Mouse (Mus musculus) ES-CJ7 (cell line): ENCODE data around the gene Ddx42.
A peak's percentile ranks its signal among the peaks of the same experiment; 100 is the strongest.
"Not testable (repeated sequence)": the region's sequence is repeated elsewhere in the genome, so short reads cannot be mapped to it uniquely, and the experiment has no call there.

Source experiments
- DNase-seq: peaks from one replicate; pipeline ENCODE4 v3.0.0; 2011; ENCODE audit warnings: low read depth, low spot score

The Ddx42 gene

DNA sequence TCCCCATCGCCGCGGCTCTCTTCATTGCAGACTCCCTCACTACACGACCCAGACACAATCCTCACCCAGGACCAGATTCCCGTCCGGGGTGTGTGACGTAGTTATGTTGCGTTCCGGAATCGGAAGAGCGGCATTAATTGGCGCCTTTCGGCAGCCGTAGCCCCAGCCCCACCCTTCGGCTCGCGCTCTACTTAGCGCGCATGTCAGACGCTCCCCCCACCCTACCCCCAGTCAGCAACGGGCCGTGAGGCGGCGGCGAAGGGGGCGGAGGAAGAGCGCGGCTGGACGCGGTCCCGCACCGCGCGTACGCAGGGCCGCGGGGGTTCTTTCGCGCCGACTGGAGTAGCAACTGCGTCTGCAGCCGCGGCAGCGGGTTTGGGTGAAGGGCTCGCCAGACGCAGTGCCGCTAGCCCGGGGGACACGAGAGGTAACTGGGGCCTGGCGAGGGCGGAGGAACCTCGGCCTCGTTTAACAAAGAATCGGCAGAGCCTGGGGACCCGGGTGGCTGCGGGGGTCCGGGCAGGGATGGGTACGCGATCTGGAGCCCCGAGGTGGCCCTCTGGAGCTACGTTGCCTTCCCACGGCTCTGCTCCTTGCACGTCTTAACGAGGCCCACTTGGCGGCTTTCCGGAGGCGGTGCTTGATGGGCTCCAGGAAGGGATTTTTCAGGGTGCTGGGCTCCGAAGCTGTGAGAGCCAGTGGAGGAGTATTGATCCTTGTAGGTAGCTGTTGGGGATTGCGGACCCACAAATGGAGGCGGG lies at the start of gene Ddx42:
Gene Ddx42, plus strand, starts transcription at position 197 of the 761 bp plus-strand sequence.
- DNase-seq: peak; percentile 96

DNA sequence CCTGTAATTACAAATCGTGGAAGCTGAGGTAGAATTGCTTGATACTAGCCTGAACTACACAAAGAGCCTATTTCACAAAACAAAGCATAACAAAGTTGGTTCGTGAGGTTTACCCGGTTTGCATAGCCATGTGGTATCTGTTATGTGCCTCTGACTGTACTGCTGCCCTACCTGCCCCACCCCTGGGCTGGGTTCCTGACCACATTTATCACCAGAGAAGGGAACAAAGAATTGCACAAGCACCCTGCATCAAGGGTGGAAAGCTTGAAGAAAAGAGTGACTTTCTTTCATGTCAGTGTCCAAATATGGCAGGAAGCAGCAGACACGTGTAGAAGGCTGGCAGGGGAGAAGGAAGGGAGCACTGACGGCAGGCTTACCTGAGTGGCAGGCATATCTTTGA lies 49.3 kb upstream of the Ddx42 start:
- DNase-seq: no peak

DNA sequence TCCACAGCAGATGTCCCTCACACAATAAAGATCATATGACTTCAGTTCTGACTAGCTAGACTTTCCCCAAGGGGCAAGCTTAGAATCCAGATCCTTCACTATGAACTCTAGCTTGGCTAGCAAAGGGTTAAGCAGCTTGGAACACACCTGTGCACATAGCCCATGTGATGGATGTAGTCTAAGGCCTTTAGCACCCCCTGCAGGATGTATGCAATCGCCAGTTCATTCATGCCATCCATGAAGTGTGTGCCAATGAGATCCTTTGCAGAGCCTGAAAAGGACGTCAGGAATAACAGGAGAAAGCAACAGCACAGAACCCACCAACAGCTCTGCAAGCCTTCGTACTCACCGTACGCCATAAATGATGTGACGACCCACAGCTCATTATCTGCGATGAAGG lies 45.9 kb upstream of the Ddx42 start:
- DNase-seq: peak; percentile 64

DNA sequence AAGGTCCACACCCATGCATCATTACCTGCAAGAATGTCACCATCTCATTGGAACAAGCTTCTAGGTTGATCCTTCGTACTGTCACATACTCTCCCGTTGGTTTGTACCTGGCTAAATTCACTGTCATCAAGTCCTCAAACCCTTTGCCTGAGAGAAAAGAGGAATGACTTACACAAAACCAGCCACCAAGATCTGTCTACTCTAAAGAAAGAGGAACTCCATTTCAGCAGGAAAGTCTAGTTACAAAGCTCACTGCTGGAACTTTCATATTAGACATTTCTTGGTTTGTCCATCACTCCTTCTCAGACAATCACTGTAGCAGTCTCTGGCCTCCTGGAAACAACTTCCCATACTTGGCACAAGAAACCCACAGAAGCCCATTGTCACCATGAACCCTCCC lies 43.5 kb upstream of the Ddx42 start:
- DNase-seq: no peak

DNA sequence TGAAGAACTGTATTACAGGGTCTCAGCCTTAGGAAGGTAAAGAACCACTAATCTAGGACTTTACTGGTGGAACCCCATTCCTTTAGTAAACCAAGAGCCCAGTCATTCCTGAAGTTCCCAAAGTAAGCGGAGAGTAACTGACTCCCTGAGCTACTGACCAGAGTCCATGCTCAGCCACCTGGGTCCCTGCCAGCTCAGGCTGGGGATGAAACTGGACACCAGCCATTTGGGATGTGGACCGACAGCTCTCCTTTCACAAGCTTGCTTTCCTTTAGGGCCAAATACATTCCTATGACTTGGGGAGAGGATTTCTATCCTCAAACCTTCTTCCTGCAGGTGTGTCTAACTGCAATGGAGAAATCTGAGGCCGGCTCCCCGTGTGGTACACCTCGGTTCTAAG lies 42.4 kb upstream of the Ddx42 start:
- no peak for DNase-seq

DNA sequence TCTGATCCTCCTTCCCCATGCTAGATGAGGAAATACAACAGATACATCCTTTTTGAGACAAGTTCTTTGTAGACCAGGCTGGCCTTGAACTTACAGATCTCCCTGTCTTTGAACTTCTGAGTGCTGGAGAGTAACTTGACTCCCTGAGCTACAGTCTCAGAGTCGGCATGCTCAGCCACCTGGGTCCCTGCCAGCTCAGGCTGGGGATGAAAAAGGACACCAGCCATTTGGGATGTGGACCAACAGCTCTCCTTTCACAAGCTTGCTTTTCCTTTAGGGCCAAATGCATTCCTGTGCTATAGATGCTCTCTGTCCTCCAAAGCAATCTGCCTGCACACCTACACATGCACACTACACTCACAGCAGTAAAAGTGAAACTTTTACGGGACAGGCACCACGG lies 41.6 kb upstream of the Ddx42 start:
- no peak for DNase-seq

DNA sequence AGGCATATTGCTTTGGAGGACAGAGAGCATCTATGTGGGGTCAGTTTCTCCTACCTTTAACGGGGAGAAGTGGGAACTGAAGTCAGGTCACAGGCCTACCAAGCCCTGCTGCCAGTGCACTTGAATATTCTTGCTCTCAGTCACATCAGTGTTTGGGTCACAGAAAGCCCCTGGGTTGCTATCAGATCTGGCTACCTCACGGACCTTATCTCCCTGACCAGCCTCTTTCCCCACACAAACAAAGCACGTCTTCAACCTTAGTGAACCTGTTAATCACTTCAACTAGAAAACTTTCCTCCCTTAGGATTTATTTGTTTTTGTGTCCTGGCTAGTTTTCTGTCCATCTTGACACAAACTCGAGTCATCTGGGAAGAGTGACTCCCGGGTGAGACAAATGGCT lies 40.4 kb upstream of the Ddx42 start:
- DNase-seq: no peak

DNA sequence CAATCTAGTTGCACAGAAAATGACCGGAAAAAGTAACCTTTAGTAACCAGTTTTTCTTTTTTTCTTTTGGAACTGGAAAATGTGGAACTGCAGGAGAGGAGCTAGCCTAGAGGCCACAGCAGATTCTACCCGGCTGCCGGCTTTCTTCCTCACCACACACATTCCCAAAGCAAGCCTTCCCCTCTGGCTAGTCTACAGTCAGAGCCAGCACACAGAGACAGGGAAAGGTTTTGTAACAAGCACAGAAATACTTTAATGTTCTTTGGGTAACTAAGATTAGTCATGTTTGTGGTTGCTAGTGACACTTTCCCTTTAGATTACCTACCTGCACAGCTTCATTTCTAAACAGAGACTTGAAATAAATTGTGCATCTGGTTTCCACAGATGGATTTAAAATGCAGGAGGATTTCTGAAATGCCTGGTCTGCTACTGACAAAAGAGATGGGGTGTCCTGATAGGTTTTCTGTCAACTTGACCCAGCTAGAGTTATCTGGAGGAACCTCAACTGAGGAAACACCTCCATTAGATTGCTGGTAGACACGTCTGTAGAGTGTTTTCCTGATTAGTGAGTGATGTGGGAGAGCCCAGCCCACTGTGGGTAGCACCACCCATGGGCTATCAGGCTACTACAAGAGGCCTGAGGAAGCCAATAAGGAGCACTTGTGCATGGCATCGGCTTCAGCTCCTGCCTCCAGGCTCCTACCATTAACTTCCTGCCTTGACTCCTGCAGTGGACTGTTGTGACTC lies 38.5 kb upstream of the Ddx42 start:
- DNase-seq: no peak

DNA sequence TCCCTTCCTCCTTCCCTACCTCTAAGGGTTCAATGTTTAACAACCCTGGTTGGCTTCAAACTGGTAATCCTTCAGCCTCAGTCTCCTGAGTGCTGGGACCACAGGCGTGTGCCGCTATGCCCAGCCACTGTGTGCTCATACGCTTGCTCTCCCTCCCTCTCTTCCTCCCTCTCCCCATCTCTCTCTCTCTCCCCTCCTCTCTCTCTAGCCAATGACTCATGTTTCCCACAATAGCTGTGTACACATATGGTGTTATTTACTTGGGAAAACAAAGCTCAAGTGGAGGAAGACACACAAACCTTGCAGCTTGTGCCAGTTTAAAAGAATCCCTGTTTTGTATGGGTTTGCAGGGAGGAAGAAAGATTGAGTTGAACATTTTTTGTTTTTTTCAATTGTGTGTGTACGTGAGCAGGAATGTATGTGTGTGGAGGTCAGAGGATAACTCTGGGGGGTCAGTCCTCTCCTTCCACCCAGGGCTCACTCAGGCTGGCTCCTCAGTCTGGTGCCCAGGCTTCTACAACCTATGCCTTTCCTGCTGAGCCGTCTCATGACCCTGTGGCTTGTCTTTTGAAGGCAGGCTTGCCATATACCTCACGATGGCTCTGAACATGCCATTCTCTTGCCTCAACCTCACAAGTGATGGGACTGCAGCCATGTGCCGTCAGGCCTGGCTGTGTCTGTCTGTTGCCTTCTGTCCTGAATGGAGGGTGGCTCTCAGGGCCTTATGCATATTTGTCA lies 36.8 kb upstream of the Ddx42 start:
- DNase-seq: no peak

DNA sequence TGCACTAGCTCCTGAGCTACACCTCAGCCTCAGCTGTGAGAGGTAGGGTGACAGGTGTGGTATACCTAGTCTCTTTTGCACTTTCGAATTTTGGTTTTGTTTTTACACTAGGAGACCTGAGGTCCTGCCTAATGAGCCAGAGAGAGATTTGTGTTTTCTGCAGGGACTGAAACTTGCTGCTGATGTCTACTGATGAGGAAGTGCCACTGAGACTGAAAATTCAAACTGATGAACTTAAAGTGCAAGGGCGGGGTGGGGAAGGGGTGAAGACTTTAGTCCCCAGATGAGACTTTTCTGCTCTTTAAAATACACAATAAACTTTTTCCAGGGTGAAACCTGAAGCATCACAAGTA lies 36.3 kb upstream of the Ddx42 start:
- DNase-seq: no peak

DNA sequence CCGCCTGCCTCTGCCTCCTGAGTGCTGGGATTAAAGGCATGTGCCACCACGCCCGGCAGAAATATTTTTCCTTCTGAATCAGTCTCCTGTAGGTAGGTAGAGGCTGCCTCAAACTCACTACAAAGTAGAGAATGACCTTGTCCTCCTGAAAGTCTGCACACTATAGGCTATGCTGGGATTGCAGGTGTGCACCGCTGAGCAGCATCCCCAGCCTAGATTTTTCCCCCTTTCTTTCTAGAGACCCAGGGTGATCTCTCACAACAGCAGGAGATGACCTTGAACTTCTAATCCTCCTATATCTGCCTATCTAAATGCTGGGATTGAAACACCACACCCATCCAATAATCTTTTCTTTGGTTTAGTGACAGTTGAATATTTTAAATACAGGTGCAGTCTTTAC lies 29.4 kb upstream of the Ddx42 start:
- peak; percentile 82 for DNase-seq

DNA sequence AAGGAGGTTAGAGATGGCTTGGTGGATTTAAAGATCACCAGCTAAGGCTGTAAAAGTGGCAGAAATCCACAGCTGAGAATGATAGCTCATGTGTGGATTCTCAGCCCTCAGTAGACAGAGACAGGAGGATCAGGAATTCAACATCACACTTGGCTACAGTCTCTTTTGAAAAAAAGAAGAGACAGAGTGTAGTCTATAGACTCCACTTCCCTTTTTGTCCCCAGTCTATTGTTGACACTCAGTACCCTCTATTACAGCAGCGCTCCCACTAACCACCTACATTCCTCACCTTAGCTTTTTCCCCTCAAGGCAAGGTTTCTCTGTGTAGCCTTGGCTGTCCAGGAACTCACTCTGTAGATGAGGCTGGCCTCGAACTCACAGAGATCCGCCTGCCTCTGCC lies 25.0 kb upstream of the Ddx42 start:
- DNase-seq: no peak

DNA sequence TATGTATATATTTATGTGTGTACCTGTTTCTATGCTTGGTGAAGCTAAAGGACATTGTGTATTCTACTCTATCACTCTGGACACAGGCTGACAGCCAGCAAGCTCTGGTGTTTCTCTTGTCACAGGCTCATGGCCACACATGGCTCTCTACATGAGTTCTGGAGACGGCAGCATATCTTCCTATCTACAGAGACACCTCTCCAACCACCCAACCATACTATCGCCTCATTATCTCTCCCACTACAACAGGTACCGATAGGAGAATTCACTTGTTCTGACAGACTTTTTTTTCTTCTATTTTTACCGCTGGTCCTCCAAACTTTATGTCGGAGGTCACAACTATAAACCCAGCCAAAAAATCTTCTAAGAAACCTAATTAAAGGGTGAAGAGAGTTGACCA lies 24.5 kb upstream of the Ddx42 start:
- no peak for DNase-seq

DNA sequence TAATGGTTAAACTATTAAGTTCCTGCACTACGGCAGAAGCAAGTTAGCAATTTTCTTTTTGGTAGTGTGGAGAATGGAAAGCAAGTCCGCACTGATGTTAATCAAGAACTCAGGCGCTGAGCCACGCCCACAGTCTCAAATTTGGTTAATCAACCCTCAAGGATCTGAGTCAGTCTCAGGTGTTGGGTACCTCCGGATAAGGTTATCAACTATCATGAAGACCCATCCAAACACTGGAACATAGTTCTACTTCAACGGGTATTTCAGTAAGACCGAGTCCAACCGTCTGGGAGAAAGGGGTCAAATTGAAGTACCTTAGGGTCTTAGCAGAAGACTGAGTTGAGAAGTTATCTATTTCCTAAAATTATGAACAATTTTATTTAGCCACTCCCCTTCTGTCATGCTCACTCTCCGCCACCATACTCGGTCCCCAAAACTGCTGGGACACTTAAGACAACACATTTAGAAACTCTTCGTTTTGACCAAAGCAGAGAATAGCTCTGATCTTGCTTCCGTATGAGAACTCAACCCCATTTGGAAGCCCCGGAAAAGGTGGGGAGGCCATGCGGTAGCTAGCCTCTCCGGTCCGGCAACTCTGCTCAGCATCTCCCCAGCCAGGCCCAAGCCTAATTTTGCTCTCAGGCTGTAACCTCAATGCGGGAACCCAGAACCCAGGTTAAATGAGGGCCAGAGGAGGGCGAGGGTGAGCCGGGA lies 23.9 kb upstream of the Ddx42 start:
- no peak for DNase-seq

DNA sequence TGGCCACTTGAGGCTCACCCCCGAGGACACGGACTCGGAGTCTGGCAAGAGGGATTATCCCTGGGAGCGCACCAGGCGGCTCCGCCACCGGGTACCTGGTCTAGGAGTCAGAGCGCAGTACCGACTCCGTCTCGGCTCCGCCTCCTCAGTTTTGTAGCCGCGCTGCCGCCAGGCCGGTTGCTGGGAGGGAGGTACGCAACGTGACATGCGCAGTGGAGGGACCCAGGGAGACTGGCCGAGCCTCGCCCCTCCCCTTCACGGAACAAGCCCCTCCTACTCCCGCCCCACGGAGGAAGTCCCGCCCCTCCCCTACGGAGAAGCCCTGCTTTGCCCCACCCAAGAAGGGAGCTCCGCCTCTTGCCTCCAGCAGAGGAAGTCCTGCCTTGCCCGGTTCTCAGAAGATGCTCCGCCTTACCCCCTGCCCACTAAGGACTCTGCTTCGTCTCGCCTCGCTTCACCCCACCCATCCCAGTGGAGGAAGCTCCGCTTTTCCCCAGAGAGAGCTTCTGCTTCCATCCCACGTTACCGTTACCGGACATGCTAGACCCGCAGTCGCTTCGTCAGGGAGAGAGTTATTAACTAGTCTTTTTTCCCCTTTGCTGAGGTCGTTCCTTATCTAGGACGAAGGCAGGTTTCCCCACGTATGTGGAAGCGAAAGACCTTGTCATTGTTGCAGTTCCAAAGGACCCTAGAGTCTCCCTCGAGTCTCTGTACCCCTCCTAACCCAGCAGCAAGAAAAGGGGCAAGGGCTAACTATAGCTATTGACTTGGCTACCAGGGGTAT lies 23.2 kb upstream of the Ddx42 start:
- DNase-seq: peak; percentile 98

DNA sequence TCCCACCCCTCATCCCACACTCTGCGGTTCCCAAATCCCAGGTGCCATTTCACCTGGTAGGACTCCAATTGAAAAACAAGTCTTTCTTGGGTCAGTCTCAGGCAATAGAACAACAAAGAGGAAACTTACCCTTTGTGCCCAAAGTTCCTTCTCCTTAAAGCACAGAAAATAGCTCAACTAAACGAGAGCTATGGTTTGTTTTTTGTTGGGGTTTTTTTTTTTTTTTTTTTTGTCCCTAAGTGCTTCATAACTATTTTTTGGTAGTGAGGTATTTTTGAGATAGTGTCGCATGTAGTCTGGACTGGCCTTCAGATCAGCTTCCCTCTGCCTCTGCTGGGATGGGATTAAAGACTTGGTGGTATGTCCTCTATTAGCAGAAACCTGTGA lies 22.6 kb upstream of the Ddx42 start:
- DNase-seq: no peak

DNA sequence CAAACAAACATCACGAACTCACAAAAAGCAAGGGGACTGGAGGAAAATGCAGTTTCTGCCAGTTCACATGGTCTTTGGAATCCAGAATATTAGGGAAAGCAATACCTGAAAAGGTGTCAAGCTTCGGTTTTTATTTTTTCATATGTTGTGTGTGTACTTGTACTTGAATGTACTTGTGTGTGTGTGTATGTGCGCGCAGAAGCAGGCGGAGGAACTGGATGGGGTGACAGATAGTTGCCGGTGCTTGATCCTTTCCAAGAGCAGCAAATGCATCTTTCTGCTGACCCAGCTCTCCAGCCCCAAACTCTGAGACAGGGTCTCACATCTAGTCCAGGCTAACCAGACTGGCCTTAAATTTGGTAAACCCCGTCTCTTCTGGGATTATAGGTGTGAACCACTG lies 21.8 kb upstream of the Ddx42 start:
- DNase-seq: no peak

DNA sequence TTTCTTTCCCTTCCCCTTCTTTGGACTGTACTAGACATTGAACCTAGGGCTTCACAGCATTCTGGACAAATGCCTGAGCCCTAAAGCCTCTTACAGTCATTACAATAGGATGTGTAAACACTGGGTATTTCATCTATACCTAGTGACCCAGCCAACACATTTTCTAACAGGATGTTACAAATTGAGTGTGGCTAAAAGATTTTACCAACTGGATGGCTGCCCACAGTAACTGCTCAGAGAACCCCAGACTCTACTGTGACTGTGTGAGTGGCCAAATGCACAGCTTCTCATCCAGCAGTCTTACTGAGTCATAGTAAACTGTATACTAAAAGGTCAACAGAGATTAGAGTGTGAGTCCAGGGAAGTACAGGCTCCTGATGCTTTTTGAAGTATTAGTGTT lies 21.4 kb upstream of the Ddx42 start:
- DNase-seq: no peak

DNA sequence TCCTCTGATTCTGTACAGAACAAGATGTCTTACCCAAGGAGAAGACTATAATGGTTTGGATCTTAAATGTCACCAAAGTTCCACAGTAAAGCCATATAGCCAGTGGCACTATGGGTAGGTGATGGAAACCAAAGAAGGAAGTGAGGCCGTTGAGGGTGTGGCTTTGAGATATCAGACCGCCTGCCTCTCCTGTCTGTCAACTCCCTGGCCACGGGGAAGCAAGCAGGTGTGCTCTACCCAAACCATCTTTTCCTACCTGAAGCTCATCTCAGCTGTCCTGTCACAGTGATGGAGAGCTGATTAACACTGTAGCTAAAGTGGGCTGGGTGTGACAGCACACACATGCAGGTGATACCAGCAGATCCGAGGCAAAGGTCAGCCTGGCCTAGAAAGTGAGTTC lies 18.4 kb upstream of the Ddx42 start:
- no peak for DNase-seq

DNA sequence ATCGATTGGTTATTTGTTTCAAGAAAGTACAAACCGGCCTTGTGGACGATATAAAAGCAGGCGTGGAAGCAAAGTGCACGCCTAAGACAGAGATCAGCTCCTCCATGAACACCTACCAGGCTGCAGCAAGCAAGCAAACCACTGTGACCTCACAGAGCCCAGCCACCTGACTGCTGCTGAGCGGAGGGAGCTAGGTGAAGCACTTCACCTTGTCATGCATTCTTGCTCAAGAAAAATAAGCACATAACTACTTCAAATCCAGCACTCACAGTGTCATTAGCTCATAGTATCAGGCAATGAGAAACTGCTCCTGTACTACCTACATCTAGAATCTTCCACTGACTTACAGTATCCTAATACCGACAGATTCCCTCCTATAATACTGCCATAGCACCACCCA lies 16.7 kb upstream of the Ddx42 start:
- not testable (repeated sequence) for DNase-seq

DNA sequence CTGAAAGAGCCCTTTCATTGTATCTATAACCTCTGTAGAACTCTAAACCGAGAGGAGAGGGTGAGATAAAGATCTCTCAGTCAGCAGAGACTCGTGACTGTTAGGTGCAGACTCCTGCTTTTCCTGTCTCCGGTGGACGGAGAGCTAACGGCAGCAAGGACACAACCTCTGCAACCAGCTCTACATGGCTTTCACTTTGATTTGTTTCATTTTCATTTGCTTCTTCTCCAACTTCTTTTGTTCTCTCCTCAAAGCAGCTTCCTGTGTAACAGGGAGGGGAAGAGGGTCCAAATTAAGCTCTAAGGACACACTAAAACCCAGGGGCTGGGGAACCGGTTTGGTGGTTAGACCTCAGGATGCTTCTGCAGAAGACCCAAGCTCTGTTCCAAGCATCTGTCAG lies 16.0 kb upstream of the Ddx42 start:
- no peak for DNase-seq
